Mouse (Mus musculus) embryonic facial prominence, embryonic 10.5 days (tissue): ENCODE results near the gene Hist1h1b. TPM values are rescaled to one million over a fixed set of nuclear protein-coding genes. Genes with fewer than 3 reads are reported as not detected.
"Not testable (repeated sequence)": the region's sequence is repeated elsewhere in the genome, so short reads cannot be mapped to it uniquely, and the experiment has no call there.

ENCODE experiments used
- DNase-seq: peaks from one replicate; pipeline ENCODE4 v3.0.0-alpha.2; 2017; ENCODE audit warnings: low spot score
- H3K27ac ChIP-seq: fragments of 300-500 bp; sonication (generic); replicated peaks from 2 replicates; pipeline ENCODE4 v1.5.1; 2016; ENCODE audit warnings: mild to moderate bottlenecking
- H3K27me3 ChIP-seq: fragments of 300-500 bp; sonication (generic); replicated peaks from 2 replicates; pipeline ENCODE4 v1.6.1; 2016; ENCODE audit warnings: low read depth, mild to moderate bottlenecking; ENCODE audit not compliant: poor library complexity, severe bottlenecking
- H3K36me3 ChIP-seq: fragments of 300-500 bp; sonication (generic); replicated peaks from 2 replicates; pipeline ENCODE4 v1.6.1; 2016; ENCODE audit warnings: mild to moderate bottlenecking, moderate library complexity
- H3K4me1 ChIP-seq: fragments of 300-500 bp; sonication (generic); 2 replicates; pipeline ENCODE4 v1.6.1; 2016
- H3K4me3 ChIP-seq: fragments of 300-500 bp; sonication (generic); 2 replicates; pipeline ENCODE4 v1.5.1; 2016; ENCODE audit warnings: mild to moderate bottlenecking, moderate library complexity
- H3K9me3 ChIP-seq: fragments of 300-500 bp; sonication (generic); 2 replicates; pipeline ENCODE4 v1.6.1; 2016; ENCODE audit warnings: mild to moderate bottlenecking
- WGBS: fragments of 180-500 bp; shearing (Covaris S2); methylation state at CpG from one replicate; pipeline ENCODE4 v1.1.7; 2016; 5-methylcytosine and 5-hydroxymethylcytosine counted together
- polyA plus RNA-seq: library from polyadenylated mRNA; unstranded; fragments of >200 nt; fragmentation: Nextera tagmentation; extraction: Ambion mirVana; gene quantifications from 2 replicates; pipeline ENCODE4 v1.2.1, GENCODE M21; 2016

The Hist1h1b gene
- polyA plus RNA-seq, 1 experiment from 2014 or later = 34.8 TPM

- 11% methylated on average over 18 of the region's 21 CpGs for WGBS
- H3K4me1 ChIP-seq = peaks cover 41% of the 10 kb centered on the region
- H3K36me3 ChIP-seq = no peaks in the 10 kb centered on the region
- peak overlapping the region; percentile 89 for H3K27ac ChIP-seq
- H3K9me3 ChIP-seq = no peaks in the 10 kb centered on the region
- H3K4me3 ChIP-seq = peak overlapping the region; percentile 49
- no peaks in the 10 kb centered on the region for H3K27me3 ChIP-seq
- DNase-seq = peak; percentile 15
These were observed 7.6 kb upstream of the Hist1h1b start for GRCm38 (mm10) chr13:21787760-21788593.

- Histone ChIP-seq H3K4me3 (peak within 1 kb of the TSS; percentile 56), H3K4me1 (peaks cover 42% of the 10 kb centered on the region), H3K27ac (peak within 1 kb of the TSS; percentile 91)
- not testable (repeated sequence) for H3K36me3 ChIP-seq, H3K9me3 ChIP-seq, H3K27me3 ChIP-seq
- DNase-seq = peak; percentile 88
- under 1% methylated on average over 47 of the region's 63 CpGs for WGBS
These were observed 6.6 kb upstream of the Hist1h1b start, which contains the start of the genes Hist1h2an and Hist1h2bp for GRCm38 (mm10) chr13:21786899-21787629. TSS of gene Hist1h2an (minus strand) at chr13:21787218. TSS of gene Hist1h2bp (plus strand) at chr13:21787461.

DNA sequence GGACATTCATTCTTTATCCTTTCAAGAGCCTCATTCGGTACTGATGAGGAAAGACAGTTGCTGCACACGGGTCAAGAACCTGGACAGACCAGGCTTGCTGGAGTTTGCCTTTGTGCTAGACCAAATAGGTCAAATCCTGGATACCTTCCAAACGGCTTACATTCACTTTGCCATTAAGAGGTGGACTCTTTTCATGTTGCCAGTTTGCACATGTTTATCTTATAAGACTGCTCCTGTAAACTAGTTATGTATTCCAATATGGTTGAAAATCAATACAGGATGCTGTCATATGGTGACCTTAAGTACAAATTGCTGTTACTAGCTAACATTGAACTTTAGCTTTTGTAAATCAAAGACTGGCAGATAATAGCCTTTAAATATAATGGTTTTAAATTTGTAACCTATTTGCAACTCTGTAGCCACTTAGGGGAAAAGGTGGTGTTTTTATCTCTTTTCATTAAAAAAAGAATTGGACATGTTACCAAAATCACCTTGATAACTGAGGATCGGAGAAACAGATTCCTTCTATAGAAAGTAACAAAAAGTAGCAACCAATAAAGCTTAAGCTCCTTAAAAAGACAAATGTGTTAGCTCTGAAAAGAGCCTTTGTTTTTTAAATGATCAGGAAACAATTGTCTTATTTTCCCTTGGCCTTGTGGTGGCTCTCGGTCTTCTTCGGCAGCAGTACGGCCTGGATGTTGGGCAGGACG lies 5.9 kb upstream of the Hist1h1b start:
- WGBS = 6% methylated on average over 8 of the region's 8 CpGs
- peaks cover 43% of the 10 kb centered on the region for H3K4me1 ChIP-seq
- H3K27me3 ChIP-seq = no peaks in the 10 kb centered on the region
- no peaks in the 10 kb centered on the region for H3K36me3 ChIP-seq
- peak overlapping the region; percentile 91 for H3K27ac ChIP-seq
- peak; percentile 52 for DNase-seq
- peak overlapping the region; percentile 56 for H3K4me3 ChIP-seq
- H3K9me3 ChIP-seq = no peaks in the 10 kb centered on the region

DNA sequence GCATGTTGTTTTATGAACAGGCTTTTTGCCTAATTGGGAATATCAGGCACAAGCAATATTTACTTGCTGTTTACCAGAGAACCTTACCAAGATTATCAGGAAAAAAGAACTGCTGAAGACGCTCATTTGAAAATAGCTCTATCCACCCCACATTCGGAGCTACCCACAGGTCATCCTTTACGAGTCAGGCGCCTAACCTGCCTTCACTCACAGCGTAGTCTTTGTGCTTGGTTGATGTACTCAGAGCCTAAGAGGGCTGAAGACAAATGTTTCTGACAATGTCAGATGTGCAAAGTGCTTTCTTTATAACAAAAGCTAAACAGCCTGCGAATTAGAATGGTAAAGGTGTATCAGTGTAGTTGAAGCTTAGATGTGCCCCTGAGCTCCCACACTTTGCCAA lies 3.9 kb upstream of the Hist1h1b start:
- Histone ChIP-seq H3K9me3 (no peaks in the 10 kb centered on the region), H3K27ac (peak overlapping the region; percentile 97), H3K27me3 (no peaks in the 10 kb centered on the region), H3K4me1 (peaks cover 45% of the 10 kb centered on the region), H3K36me3 (no peaks in the 10 kb centered on the region), H3K4me3 (peak overlapping the region; percentile 63)
- WGBS = 28% methylated on average over 6 of the region's 6 CpGs
- no peak for DNase-seq

GRCm38 (mm10) chr13:21783734-21784161 lies 3.3 kb upstream of the Hist1h1b start:
- Histone ChIP-seq H3K4me3 (peak overlapping the region; percentile 63), H3K27me3 (no peaks in the 10 kb centered on the region), H3K4me1 (peaks cover 40% of the 10 kb centered on the region), H3K27ac (peak overlapping the region; percentile 97), H3K36me3 (no peaks in the 10 kb centered on the region), H3K9me3 (no peaks in the 10 kb centered on the region)
- DNase-seq = peak; percentile 62
- WGBS = 2% methylated on average over 9 of the region's 9 CpGs

DNA sequence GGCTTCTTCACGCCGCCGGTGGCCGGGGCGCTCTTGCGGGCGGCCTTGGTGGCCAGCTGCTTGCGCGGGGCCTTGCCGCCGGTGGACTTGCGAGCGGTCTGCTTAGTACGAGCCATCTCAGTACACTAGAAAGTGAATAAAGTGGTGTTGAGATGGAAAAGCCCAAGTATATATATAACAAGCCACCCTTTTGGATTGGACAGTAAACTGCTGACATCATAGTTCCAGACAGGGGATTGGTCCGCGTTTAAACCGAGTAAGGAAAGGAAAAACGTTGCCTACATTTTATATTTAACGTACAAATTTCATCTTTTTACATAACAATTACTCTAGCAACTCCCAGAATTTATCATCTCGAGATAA lies 2.8 kb upstream of the Hist1h1b start, which contains the start of gene Hist1h3i:
Gene Hist1h3i, minus strand, starts transcription at position 116 of the 363 bp plus-strand sequence.
- H3K27ac ChIP-seq = peak within 1 kb of the TSS; percentile 97
- WGBS = 0% methylated on average over 17 of the region's 20 CpGs
- H3K27me3 ChIP-seq = no peaks in the 10 kb centered on the region
- no peaks in the 10 kb centered on the region for H3K36me3 ChIP-seq
- DNase-seq = peak; percentile 56
- no peaks in the 10 kb centered on the region for H3K9me3 ChIP-seq
- H3K4me3 ChIP-seq = peak within 1 kb of the TSS; percentile 63
- peaks cover 39% of the 10 kb centered on the region for H3K4me1 ChIP-seq

DNA sequence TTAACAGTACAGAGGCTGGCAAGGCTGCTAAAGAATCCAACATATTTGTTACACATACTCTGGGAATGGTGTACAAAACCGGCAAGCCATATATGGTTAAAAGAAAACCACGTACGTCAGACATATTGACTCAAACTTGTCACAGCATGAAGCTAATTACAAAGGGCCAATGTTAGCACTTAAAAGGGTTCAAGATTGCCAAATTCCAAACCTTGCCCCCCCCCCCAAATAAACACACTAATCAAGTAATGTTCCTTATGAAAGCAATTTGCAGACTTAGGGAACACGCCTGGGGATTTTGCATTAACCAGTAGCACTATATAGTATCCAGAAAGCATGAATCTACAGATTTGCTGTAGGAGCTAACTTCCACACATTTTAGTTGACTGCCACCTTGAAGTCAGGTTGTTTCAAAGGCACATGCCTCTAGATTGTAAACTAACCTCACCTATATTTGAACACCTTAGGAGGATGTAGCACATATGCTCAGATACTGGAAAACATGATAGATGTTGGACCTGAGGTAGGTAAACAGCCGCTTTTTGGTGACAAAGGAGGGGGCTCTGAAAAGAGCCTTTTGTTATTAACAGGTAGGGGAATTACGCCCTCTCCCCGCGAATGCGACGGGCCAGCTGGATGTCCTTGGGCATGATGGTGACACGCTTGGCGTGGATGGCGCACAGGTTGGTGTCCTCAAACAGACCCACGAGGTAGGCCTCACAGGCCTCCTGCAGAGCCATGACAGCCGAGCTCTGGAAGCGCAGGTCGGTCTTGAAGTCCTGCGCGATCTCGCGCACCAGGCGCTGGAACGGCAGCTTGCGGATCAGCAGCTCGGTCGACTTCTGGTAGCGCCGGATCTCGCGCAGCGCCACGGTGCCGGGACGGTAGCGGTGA lies 2.2 kb upstream of the Hist1h1b start:
- not testable (repeated sequence) for H3K9me3 ChIP-seq, H3K27me3 ChIP-seq, H3K36me3 ChIP-seq
- H3K4me3 ChIP-seq = peak overlapping the region; percentile 63
- DNase-seq = peak; percentile 58
- H3K27ac ChIP-seq = peak overlapping the region; percentile 97
- peaks cover 38% of the 10 kb centered on the region for H3K4me1 ChIP-seq
- under 1% methylated on average over 22 of the region's 35 CpGs for WGBS

- peak overlapping the region; percentile 63 for H3K4me3 ChIP-seq
- peak overlapping the region; percentile 97 for H3K27ac ChIP-seq
These were observed 1.2 kb upstream of the Hist1h1b start for GRCm38 (mm10) chr13:21781639-21782038.

GRCm38 (mm10) chr13:21781021-21781555 lies 663 bp upstream of the Hist1h1b start:
- no peaks in the 10 kb centered on the region for H3K36me3 ChIP-seq
- peak overlapping the region; percentile 97 for H3K27ac ChIP-seq
- peaks cover 36% of the 10 kb centered on the region for H3K4me1 ChIP-seq
- no peaks in the 10 kb centered on the region for H3K27me3 ChIP-seq
- 43% methylated on average over 6 of the region's 6 CpGs for WGBS
- H3K9me3 ChIP-seq = no peaks in the 10 kb centered on the region
- H3K4me3 ChIP-seq = peak overlapping the region; percentile 80
- DNase-seq = peak; percentile 21

More at GRCm38 (mm10) chr13:21781639-21782038, 1.2 kb upstream of the Hist1h1b start:
- no peaks in the 10 kb centered on the region for H3K9me3 ChIP-seq
- H3K27me3 ChIP-seq = no peaks in the 10 kb centered on the region
- WGBS = 96% methylated on average over 1 of the region's 1 CpGs
- H3K36me3 ChIP-seq = no peaks in the 10 kb centered on the region
- no peak for DNase-seq
- H3K4me1 ChIP-seq = peaks cover 38% of the 10 kb centered on the region

DNA sequence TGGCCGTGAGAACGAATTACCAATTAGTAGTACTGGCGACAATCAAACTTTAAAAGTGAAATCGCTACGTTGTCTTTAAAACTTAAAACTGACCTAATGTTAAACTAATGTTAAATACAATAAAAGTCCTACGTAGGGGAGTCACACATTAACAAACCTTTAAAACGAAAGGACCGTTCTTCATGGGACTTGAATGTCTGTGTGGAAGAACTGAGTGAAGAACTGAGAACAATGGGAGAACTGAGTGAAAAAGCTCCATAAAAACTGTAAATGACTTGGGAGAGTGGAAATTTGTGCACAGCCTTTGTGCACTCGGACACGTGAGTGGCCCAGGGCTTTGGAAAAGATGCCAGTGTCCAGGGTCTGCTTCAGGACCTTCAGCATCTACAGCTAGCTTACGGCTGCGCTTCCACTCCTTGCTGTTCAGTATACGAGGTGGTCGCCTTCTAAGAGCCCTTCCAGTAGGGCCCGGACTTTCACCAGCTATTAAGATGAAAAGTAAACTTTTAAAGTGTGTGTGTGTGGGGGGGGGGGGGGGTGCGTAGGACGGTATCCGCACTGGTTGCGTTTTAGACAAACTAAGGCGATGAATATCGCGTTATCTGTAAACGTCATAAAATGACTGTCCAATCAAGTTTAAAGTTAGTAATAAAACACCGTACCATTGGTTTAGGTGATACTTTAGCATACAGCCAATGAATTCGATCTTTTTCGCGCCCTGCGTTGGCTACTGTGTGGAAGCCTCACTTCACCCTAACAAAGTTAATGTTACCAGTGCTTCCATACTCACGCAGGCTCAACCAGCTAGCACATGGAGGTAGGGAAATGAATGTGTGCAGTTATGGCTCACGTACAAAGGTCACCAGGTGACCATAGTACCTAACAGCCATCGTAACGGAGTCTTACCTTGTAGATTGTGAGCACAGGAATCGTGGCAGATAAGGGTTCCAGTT lies 1.3 kb downstream of the Hist1h1b start:
- WGBS = 7% methylated on average over 33 of the region's 33 CpGs
- Histone ChIP-seq H3K27ac (peak overlapping the region; percentile 97), H3K4me1 (peaks cover 23% of the 10 kb centered on the region), H3K9me3 (no peaks in the 10 kb centered on the region), H3K4me3 (peak overlapping the region; percentile 80), H3K27me3 (no peaks in the 10 kb centered on the region), H3K36me3 (no peaks in the 10 kb centered on the region)
- DNase-seq = peak; percentile 77
